Mouse (Mus musculus): ENCODE data around the gene Slc23a2.

The Slc23a2 gene

DNA sequence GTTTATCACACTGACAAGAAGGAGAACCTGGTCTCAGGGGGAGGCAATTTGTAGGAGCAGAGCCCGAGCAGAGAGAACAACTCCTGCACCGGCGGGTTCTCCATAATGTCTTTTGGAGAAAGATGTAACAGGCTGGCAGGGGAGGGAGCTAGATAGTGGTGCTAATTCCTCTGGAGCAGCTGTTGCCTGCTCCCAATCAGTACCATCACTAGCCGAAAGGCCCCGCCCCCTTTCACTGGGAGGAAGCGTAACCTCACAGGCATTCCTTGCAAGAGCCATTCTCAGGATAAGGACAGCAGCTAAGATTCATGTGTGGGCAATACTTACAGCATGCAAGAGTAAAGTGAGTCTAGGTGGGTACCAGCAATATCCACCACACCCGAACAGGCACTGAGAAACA lies 127.3 kb downstream of the Slc23a2 start:
- no peak for DNase-seq

- no peak for DNase-seq
These were observed 128.9 kb downstream of the Slc23a2 start for GRCm38 (mm10) chr2:132016034-132016433.

GRCm38 (mm10) chr2:132013152-132013551 lies 131.8 kb downstream of the Slc23a2 start:
- DNase-seq: no peak

GRCm38 (mm10) chr2:132010781-132011180 lies 134.1 kb downstream of the Slc23a2 start:
- DNase-seq: no peak

GRCm38 (mm10) chr2:132008186-132008585 lies 136.7 kb downstream of the Slc23a2 start:
- no peak for DNase-seq

GRCm38 (mm10) chr2:132007475-132007819 lies 137.5 kb downstream of the Slc23a2 start:
- no peak for DNase-seq

DNA sequence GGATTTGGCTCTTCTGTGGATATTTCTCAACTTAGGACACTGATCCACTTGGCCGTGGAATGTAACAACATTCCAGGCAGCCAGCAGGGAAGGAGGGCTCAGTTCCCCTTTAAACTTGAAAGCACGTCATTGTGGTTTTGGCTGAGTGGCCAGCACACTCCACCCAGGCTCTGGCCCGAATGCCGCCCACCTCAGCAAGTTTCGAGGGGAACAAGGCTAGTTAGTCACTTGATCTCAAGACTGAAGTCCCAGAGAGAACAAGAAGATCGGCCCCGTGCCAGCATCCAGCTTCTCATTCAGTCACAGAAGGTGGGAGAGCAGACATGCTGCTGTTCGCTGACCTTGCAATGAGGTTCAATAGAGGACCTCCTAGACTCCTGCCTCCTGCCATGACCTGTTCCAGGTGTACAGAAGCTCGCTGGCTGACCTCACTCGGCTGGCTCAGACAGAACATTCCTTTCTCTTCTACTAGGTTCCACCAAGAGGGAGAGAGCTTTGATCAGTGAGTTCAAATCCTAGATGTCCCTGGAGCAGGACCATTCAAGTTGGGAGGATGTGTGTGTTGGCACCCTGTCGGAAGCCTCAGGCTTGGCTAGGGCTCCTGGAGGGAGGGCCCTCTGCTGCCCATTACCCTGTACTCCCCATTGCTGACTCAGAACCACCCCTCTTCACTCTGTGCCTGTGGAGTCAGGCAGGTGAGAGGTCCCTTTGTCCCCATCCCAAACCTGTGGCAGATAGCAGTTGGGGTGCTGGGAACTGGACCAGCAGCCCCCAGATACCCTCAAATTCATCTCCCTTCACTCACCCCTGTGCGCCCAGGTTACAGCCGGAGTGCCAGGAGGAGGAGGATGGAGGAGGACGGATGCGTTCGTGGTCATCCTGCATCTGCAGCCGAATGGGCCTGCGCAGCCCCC lies 138.1 kb downstream of the Slc23a2 start:
- peak; percentile 88 for DNase-seq

DNA sequence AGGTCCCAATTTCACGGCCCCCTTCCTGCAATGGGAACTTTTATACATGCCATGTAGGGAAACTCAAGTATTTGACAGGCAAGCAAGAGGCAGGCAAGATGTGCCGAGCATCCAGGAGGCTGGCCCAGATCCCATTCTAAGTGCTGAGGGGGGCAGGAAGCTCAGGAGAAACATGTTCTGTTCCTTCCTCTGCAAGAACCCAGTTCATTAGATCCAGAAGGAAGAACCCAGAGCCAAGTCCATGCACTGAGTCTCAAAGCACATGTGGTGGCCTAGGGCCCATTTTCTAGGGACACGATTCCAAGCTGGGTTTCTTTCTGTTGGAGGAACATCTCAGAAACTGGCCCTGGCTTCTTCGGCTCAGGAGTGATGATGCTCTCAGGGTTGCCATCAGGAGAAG lies 139.5 kb downstream of the Slc23a2 start:
- no peak for DNase-seq

- no peak for DNase-seq
These were observed 140.3 kb downstream of the Slc23a2 start for GRCm38 (mm10) chr2:132004495-132005136.

GRCm38 (mm10) chr2:132003916-132004315 lies 141.0 kb downstream of the Slc23a2 start:
- DNase-seq: no peak

Data from kidney, adult 11 months (tissue).